Comparison of ENCODE assay signal across 23 mouse cellular contexts in genomic region chr5:128662881-128663280, GRCm38 (mm10). TPM values are rescaled to one million over a fixed set of nuclear protein-coding genes. Genes with fewer than 3 reads are reported as not detected.
"Had no signal": no experiment of that assay in that cellular context is flagged by ENCODE, and none has a peak within 500 bp of the region (broad histone marks: within the 10 kb centered on the region; RNA-seq: fewer than 3 reads in every experiment).

No protein-coding gene starts in this region.

- DNase-seq: kidney, adult 11 months; kidney, postnatal 14 days; layer of hippocampus, postnatal 36 days; left cerebral cortex, postnatal 4 days; retina, postnatal 1 day; right cerebral cortex, postnatal 4 days; spleen, adult 18-20 months; thymus, adult 18-20 months; thymus, postnatal 25 days had no signal

- H3K27me3 ChIP-seq: limb, embryonic 13.5 days; liver, embryonic 15.5 days; midbrain, embryonic 12.5 days; neural tube, embryonic 12.5 days had no signal

- H3K27ac ChIP-seq: limb, embryonic 13.5 days; liver, embryonic 15.5 days; midbrain, embryonic 12.5 days; neural tube, embryonic 12.5 days had no signal

- H3K4me1 ChIP-seq: liver, embryonic 15.5 days; midbrain, embryonic 12.5 days had no signal

- H3K36me3 ChIP-seq: limb, embryonic 13.5 days; liver, embryonic 15.5 days; midbrain, embryonic 12.5 days; neural tube, embryonic 12.5 days had no signal

- H3K4me3 ChIP-seq: limb, embryonic 13.5 days; liver, embryonic 15.5 days; midbrain, embryonic 12.5 days; myocyte; neural tube, embryonic 12.5 days had no signal

- H3K4me2 ChIP-seq: limb, embryonic 13.5 days; liver, embryonic 15.5 days; midbrain, embryonic 12.5 days; neural tube, embryonic 12.5 days had no signal

- H3K9me3 ChIP-seq: liver, embryonic 15.5 days had no signal

- H3K9ac ChIP-seq: limb, embryonic 13.5 days; liver, embryonic 15.5 days; midbrain, embryonic 12.5 days; neural tube, embryonic 12.5 days had no signal

RNA-seq across cellular contexts. Expression of gene Piwil1, which starts 39.4 kb away (rescaled TPM):
- total RNA-seq: layer of hippocampus, postnatal 36 days; liver, adult 2 months; megakaryocyte-erythroid progenitor cell, adult 5-6 weeks; neutrophil, adult 5-6 weeks had no signal
- polyA plus RNA-seq: intestine, embryonic 14.5 days; kidney, embryonic 14.5 days; large intestine, adult 2 months; limb, embryonic 13.5 days; liver, adult 2 months; liver, embryonic 15.5 days; lung, embryonic 16.5 days; myocyte; stomach, embryonic 14.5 days; urinary bladder, adult 2 months had no signal
